Mouse (Mus musculus): Measurements from ENCODE around the gene Camta1. TPM values are rescaled to one million over a fixed set of nuclear protein-coding genes. Genes with fewer than 3 reads are reported as not detected.
A peak's percentile ranks its signal among the peaks of the same experiment; 100 is the strongest.

Gene Camta1
- total and polyA plus RNA-seq, 2 experiments from 2014 or later: 127 to 145 TPM

DNA sequence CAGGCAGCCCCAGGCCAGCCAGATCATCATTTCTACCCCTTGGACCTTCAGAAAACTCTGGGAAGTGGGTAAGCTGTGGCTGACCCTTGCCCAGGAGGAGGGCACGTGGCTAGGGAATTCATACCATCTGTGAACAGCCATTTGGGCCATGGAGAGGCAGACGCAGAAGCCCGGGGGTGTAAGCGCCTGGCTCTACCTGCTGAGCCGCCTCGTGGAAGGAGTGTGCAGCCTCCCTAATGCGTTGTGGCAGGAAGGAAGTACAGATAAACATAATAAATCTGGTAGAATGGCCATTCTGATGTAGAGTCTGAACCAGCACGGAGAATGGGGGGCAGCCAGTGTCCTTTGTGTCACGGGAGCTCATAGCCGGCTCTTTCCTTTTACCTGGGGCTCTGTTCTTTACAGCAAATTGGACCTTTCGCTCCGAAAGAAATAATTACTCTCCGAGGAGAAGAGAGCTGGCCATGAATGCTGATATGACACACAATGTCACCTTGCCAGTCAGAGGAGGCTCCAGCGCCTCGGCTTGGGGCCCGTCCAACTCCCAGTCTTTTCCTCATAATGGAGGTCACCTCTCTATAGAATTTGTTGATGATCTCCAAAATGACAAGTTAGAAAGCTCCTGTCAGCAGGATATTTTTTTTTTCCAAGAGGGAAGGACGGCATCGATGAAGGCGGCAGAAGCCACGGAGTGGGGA lies 500.6 kb downstream of the Camta1 start:
- H3K4me3 ChIP-seq (ENCODE audit: low read length): no peak overlapping the region
- no peaks in the 10 kb centered on the region for H3K27me3 ChIP-seq (ENCODE audit: insufficient read depth, low read length)
- no peak overlapping the region for H3K4me2 ChIP-seq (ENCODE audit: low read depth, low read length)
- 43% methylated on average over 20 of the region's 20 CpGs for WGBS
- H3K9ac ChIP-seq (replicated peaks; ENCODE audit: low read length): no peak overlapping the region
- peak overlapping the region; percentile 27; the same call in 1 of the 2 replicates for H3K27ac ChIP-seq
- no peak for ATAC-seq
- H3K36me3 ChIP-seq (ENCODE audit: insufficient read depth, low read length): no peaks in the 10 kb centered on the region
- TF ChIP-seq CTCF (IDR thresholded peaks at IDR 0.05; ENCODE audit: low read depth): no peak
- no peaks in the 10 kb centered on the region for H3K9me3 ChIP-seq (ENCODE audit: low read length)
- H3K4me1 ChIP-seq (ENCODE audit: insufficient read depth, low read length): peaks cover 24% of the 10 kb centered on the region
- peak; percentile 47 for DNase-seq (ENCODE audit: low spot score)

DNA sequence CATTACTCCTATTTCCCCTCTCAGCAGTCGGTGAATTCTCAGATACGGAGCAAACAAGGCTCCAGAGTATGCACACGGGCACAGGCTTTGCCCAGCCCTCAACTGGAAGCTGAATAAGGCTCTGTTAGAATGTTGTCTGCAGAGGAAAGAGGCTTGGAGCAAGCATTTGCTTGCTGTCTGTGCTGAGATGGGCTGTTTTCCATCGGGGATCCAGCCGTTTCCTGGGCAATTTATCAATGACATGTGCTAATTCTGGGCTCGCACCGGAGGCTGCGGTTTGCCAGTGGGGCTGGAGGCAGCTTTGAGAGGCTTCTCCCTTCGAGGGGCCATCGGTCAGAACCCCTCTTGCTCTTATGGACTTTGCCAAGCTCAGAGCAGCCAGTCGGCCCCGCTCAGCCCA lies 506.2 kb downstream of the Camta1 start:
- Histone ChIP-seq H3K4me3 (ENCODE audit: low read length) (no peak overlapping the region), H3K9ac (replicated peaks; ENCODE audit: low read length) (peak overlapping the region; percentile 30), H3K36me3 (ENCODE audit: insufficient read depth, low read length) (no peaks in the 10 kb centered on the region), H3K27me3 (ENCODE audit: insufficient read depth, low read length) (no peaks in the 10 kb centered on the region), H3K4me2 (ENCODE audit: low read depth, low read length) (no peak overlapping the region), H3K9me3 (ENCODE audit: low read length) (no peaks in the 10 kb centered on the region), H3K27ac (peak overlapping the region; percentile 71), H3K4me1 (ENCODE audit: insufficient read depth, low read length) (peaks cover 19% of the 10 kb centered on the region)
- DNase-seq (ENCODE audit: low spot score) (peak; percentile 71), ATAC-seq (no peak)
- TF ChIP-seq CTCF (IDR thresholded peaks at IDR 0.05; ENCODE audit: low read depth): no peak
- 21% methylated on average over 12 of the region's 12 CpGs for WGBS

DNA sequence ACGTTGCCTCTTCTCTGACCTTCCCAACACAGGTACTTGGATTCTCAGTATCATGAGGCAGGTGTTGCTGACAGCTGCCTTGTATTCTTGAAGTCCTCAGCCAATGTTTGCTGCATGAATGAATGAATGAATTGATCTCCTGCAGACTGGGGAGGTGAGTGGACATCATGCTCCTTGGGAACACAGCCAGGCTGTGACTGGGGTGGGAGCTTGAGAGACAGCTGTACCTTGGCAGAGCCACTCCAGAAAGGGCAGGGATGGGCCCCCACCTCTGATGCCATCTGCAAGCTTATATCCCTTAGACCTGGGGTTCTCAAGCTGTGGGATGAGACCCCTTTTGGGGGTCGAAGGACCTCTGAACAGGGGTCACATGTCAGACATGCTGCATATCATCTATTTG lies 508.9 kb downstream of the Camta1 start:
- Histone ChIP-seq H3K4me3 (ENCODE audit: low read length) (no peak overlapping the region), H3K36me3 (ENCODE audit: insufficient read depth, low read length) (no peaks in the 10 kb centered on the region), H3K27ac (no peak overlapping the region), H3K4me1 (ENCODE audit: insufficient read depth, low read length) (peaks cover 19% of the 10 kb centered on the region), H3K9ac (replicated peaks; ENCODE audit: low read length) (no peak overlapping the region), H3K27me3 (ENCODE audit: insufficient read depth, low read length) (no peaks in the 10 kb centered on the region), H3K9me3 (ENCODE audit: low read length) (no peaks in the 10 kb centered on the region), H3K4me2 (ENCODE audit: low read depth, low read length) (no peak overlapping the region)
- DNase-seq (ENCODE audit: low spot score) (no peak), ATAC-seq (no peak)
- TF ChIP-seq CTCF (IDR thresholded peaks at IDR 0.05; ENCODE audit: low read depth): no peak
- WGBS: 70% methylated on average over 2 of the region's 2 CpGs

DNA sequence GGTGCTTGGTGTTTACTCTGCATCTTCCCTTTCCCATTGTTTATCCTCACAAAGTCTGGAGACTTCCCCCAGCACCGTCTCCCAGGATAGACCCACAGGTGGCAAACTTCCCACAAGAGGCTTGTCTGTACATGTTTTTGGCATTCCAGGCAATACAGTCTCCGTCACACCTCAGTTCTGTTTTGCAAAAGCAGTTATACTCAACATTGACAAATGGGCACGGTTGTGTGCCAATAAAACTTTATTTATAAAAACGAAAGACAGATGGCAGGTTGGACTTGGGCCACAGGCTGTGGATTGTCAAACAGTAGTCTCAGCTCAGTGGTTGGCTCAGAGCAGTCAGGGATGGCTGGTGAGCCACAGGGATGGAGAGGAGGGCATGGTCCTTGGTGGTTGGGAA lies 509.4 kb downstream of the Camta1 start:
- Histone ChIP-seq H3K9me3 (ENCODE audit: low read length) (no peaks in the 10 kb centered on the region), H3K27ac (no peak overlapping the region), H3K4me1 (ENCODE audit: insufficient read depth, low read length) (peaks cover 19% of the 10 kb centered on the region), H3K27me3 (ENCODE audit: insufficient read depth, low read length) (no peaks in the 10 kb centered on the region), H3K9ac (replicated peaks; ENCODE audit: low read length) (no peak overlapping the region), H3K36me3 (ENCODE audit: insufficient read depth, low read length) (no peaks in the 10 kb centered on the region), H3K4me3 (ENCODE audit: low read length) (no peak overlapping the region), H3K4me2 (ENCODE audit: low read depth, low read length) (no peak overlapping the region)
- no peak for ATAC-seq
- DNase-seq (ENCODE audit: low spot score): no peak
- TF ChIP-seq CTCF (IDR thresholded peaks at IDR 0.05; ENCODE audit: low read depth): no peak
- 63% methylated on average over 4 of the region's 4 CpGs for WGBS

DNA sequence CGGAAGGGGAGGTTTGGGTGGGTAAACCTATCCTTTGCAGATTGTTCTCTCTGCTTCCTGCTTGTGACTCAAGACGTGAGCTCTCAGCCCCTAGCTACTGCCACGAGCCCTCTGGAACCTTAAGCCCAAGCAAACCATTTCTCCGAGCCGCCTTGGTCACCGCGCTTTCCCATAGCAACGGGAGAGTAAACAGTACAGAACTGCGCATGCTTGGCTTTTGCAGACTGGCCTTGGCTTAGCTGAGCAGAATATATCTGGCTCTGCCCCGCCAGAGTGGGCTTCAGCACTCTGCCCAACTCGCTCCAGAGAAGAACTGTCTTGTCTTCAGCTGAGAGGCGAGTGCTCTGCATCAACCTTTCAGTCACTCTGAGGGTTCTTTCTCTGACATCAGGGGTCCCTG lies 509.9 kb downstream of the Camta1 start:
- no peak overlapping the region for H3K9ac ChIP-seq (replicated peaks; ENCODE audit: low read length)
- no peak overlapping the region for H3K4me2 ChIP-seq (ENCODE audit: low read depth, low read length)
- DNase-seq (ENCODE audit: low spot score): peak; percentile 61
- 0 out of 2 replicates have a peak, but pooled peaks have one; percentile 60 for ATAC-seq
- peaks cover 18% of the 10 kb centered on the region for H3K4me1 ChIP-seq (ENCODE audit: insufficient read depth, low read length)
- no peak for TF ChIP-seq CTCF (IDR thresholded peaks at IDR 0.05; ENCODE audit: low read depth)
- no peak overlapping the region for H3K4me3 ChIP-seq (ENCODE audit: low read length)
- H3K36me3 ChIP-seq (ENCODE audit: insufficient read depth, low read length): no peaks in the 10 kb centered on the region
- H3K27me3 ChIP-seq (ENCODE audit: insufficient read depth, low read length): no peaks in the 10 kb centered on the region
- WGBS: 52% methylated on average over 12 of the region's 12 CpGs
- no peaks in the 10 kb centered on the region for H3K9me3 ChIP-seq (ENCODE audit: low read length)
- no peak overlapping the region for H3K27ac ChIP-seq

DNA sequence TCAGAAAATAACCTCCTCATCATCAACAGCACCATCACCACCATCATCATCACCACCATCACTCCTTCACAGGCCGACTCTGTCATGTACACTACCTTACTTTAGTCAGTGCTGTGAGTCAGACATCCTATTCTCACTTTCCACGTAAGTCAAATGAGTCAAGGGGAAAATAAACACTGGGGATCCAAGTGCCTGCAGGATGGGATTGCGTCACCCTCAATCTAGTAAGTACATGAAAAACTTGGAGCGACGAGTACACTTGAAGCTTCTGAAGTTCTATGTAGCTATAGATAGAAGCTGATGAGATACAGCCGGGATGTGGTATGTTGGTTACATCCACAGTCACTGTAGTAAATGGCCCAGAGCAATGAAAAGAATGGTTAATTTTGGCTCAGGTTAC lies 514.1 kb downstream of the Camta1 start:
- no peak for TF ChIP-seq CTCF (IDR thresholded peaks at IDR 0.05; ENCODE audit: low read depth)
- Histone ChIP-seq H3K4me1 (ENCODE audit: insufficient read depth, low read length) (no peaks in the 10 kb centered on the region), H3K27ac (no peak overlapping the region), H3K4me3 (ENCODE audit: low read length) (no peak overlapping the region), H3K36me3 (ENCODE audit: insufficient read depth, low read length) (no peaks in the 10 kb centered on the region), H3K9ac (replicated peaks; ENCODE audit: low read length) (no peak overlapping the region), H3K9me3 (ENCODE audit: low read length) (no peaks in the 10 kb centered on the region), H3K27me3 (ENCODE audit: insufficient read depth, low read length) (no peaks in the 10 kb centered on the region), H3K4me2 (ENCODE audit: low read depth, low read length) (no peak overlapping the region)
- ATAC-seq (no peak), DNase-seq (ENCODE audit: low spot score) (no peak)
- 96% methylated on average over 6 of the region's 6 CpGs for WGBS

DNA sequence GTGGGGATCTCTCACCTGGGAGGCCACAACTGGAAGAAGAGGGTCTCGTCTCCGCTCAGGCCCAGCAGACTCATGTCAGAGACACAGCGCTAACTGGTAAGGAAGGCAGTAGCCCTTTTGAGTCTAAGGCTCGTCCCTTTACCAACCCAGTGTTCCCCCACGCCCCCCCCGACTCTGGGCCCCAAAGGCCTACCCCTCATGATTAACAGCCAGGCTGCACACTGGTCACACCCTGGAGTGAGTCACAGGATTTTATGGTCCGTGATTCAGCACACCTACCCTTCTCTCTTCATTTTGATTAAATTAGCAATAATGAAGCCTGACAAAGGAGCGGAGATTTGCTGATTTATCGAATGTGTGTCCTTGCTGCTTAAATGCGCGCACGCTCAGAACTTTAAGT lies 515.0 kb downstream of the Camta1 start:
- 74% methylated on average over 12 of the region's 12 CpGs for WGBS
- no peak for TF ChIP-seq CTCF (IDR thresholded peaks at IDR 0.05; ENCODE audit: low read depth)
- ATAC-seq: no peak
- Histone ChIP-seq H3K4me1 (ENCODE audit: insufficient read depth, low read length) (no peaks in the 10 kb centered on the region), H3K36me3 (ENCODE audit: insufficient read depth, low read length) (no peaks in the 10 kb centered on the region), H3K4me3 (ENCODE audit: low read length) (no peak overlapping the region), H3K9me3 (ENCODE audit: low read length) (no peaks in the 10 kb centered on the region), H3K27ac (no peak overlapping the region), H3K9ac (replicated peaks; ENCODE audit: low read length) (no peak overlapping the region), H3K27me3 (ENCODE audit: insufficient read depth, low read length) (no peaks in the 10 kb centered on the region), H3K4me2 (ENCODE audit: low read depth, low read length) (no peak overlapping the region)
- DNase-seq (ENCODE audit: low spot score): no peak
